Mouse (Mus musculus): Measurements from ENCODE around the gene Vmn2r83.

The Vmn2r83 gene

DNA sequence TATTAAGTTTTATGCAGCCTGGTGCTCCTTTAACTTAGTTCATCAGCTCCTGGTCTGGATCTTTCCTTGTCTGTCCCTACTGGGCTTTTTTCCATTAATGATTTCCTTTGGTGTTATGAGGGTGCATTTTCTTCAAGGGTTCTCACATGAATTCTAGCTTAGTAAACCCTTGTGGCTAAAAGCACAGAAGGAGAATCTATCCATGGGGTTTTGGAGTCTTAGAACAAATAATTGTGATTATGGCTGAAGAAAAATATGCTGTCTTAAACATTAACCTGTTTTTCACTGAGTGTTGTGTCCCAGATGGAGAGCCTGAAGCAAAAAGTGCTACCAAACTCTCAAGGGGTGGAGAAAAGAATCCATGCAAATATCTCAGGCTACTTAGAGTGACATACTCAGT lies at the start of gene Vmn2r83:
Gene Vmn2r83, plus strand, starts transcription at position 301 of the 400 bp plus-strand sequence.
- no peak for TF ChIP-seq GATA4 (IDR thresholded peaks at IDR 0.05; ENCODE audit: insufficient replicate concordance, low read length)

DNA sequence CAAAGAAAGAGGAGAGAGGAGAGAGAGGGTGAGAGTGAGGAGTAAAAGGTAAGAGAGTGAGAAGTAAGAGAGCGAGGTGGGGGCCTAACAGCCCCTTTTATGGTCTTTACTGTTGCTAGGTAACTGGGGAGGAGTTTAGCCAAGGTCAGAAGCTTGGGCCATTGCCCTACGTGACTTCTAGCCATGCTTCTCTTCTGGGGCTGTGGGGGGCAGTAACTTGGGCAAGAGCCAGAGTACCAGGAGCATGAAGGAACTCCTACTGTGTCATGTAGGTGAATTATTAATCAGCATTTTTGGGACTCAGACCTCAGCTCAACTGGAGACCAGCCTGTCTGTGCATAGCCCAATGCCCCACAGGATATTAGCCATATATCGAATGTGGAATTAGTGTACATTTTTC lies 27.4 kb downstream of the Vmn2r83 start:
- TF ChIP-seq GATA4 (IDR thresholded peaks at IDR 0.05; ENCODE audit: insufficient replicate concordance, low read length) = no peak

- no peak for TF ChIP-seq GATA4 (IDR thresholded peaks at IDR 0.05; ENCODE audit: insufficient replicate concordance, low read length)
Observed at GRCm38 (mm10) chr10:79496701-79497288, 28.3 kb downstream of the Vmn2r83 start.

DNA sequence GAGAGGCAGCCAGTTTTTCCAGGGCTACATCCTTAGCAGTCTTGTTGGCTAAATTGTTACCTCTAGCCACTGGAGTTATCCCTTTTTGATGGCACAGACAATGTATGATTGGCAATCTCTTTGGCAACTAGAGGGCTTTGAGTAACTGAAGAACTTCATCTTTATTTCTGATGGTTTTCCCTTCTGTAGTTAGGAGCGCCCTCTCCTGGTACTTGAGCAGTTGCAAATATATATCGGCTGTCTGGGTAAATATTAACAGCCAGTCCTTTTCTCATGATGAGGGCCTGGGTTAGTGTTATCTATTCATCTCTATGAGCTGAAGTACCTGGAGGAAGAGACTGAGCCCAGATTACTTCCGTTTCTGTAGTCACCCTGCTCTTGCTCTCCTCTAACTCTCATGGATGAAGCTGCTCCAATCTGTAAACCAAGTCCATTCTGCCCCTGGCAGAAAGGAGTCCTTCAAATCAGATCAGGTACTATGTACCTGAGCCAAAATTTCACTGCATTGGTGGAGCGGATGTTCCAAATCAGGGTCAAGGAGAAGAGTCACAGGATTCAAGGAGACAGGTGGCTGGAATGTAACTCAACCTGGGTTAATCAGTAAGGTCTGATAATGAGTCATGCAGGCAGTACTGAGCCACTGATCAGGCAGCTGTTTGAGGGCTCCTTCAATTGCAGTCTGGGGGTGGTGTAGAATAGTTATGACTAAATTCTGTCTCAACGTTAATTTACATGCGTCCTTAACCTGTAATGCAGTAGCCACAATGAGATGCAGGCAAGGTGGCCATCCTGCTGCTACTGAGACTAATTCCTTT lies 34.5 kb downstream of the Vmn2r83 start:
- no peak; the same call in 1 of the 2 replicates for TF ChIP-seq GATA4 (IDR thresholded peaks at IDR 0.05; ENCODE audit: insufficient replicate concordance, low read length)

GRCm38 (mm10) chr10:79506709-79507108 lies 38.2 kb downstream of the Vmn2r83 start:
- no peak for TF ChIP-seq GATA4 (IDR thresholded peaks at IDR 0.05; ENCODE audit: insufficient replicate concordance, low read length)

DNA sequence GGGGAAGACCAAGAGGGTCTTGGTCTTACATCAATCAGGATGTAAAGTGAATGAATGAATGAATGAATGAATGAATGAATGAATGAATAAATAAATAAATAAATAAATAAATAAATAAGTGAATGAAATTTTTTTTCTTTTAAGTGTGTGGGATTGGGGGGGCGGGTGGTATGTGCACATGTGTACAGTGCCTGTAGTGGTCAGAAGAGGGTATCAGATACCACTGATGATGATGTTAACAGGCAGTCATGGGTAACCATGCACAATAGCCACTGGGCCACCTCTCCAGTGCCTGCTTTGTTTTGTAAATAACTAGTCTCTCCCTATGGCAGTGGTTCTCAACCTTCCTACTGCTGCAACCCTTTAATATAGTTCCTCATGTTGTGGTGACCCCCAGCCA lies 55.9 kb downstream of the Vmn2r83 start:
- no peak for TF ChIP-seq GATA4 (IDR thresholded peaks at IDR 0.05; ENCODE audit: insufficient replicate concordance, low read length)

DNA sequence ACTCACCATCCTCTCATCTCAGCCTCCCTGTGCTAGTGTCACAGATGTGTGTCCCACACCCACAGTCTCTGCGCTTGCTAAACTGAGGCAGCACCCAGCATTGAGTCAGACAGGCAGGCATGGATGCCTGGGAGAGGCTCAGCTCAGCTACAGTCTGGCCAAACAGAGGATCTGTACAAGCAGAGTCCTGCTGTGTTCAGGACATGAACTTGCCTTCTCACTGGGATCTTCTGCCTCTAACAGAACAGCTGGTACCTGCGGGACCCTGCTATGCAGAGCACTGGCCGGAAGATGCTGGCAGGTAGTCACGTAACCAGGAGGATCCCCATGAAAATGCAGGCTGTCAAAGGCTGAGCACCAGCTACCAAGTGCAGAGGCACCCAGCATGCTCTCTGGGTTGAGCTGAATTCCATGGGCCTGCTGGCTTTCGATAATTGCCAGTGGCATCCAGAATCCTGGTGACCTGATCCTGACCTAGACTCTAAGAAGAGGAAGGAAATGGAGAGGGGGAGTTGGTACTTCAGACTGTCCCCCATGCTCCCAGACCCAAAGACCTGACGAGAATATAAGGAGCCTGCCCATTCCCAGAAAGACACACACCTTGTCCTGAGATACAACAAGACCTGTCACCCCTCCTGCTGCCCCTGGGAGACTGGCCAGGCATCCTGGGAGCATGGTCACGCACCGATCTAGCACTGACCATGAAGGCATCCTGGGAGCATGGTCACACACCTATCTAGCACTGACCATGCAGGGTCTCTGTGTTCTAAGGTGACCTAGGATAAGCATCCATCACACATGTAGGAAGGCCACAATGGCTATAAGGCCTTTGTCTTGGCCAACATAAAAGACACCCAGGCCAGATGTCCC lies 57.2 kb downstream of the Vmn2r83 start:
- TF ChIP-seq GATA4 (IDR thresholded peaks at IDR 0.05; ENCODE audit: insufficient replicate concordance, low read length) = no peak

GRCm38 (mm10) chr10:79526661-79527452 lies 58.3 kb downstream of the Vmn2r83 start:
- no peak for TF ChIP-seq GATA4 (IDR thresholded peaks at IDR 0.05; ENCODE audit: insufficient replicate concordance, low read length)

DNA sequence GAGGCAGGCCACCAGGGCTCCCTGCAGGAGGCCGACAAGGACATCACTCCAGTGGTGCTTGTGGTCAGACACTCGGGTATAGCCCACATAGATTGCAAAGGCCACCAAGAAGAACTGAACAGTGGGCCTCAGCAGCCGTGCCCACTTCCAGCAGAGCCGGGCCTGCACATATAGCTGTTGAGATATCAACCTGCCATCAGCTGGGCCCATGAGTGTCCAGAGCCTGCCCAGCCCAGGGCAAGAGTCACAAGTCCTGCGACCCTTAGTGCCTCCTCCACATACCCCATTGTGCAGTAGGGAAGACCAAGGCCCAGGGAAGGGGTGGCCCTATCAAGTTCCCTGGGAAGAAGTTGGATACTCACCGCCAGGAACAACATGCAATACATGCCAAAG lies 58.9 kb downstream of the Vmn2r83 start:
- no peak for TF ChIP-seq GATA4 (IDR thresholded peaks at IDR 0.05; ENCODE audit: insufficient replicate concordance, low read length)

GRCm38 (mm10) chr10:79528081-79528480 lies 59.5 kb downstream of the Vmn2r83 start:
- no peak for TF ChIP-seq GATA4 (IDR thresholded peaks at IDR 0.05; ENCODE audit: insufficient replicate concordance, low read length)

- no peak for TF ChIP-seq GATA4 (IDR thresholded peaks at IDR 0.05; ENCODE audit: insufficient replicate concordance, low read length)
Observed at GRCm38 (mm10) chr10:79530241-79530640, 61.7 kb downstream of the Vmn2r83 start.

- TF ChIP-seq GATA4 (IDR thresholded peaks at IDR 0.05; ENCODE audit: insufficient replicate concordance, low read length) = no peak
Observed at GRCm38 (mm10) chr10:79530721-79531120, 62.2 kb downstream of the Vmn2r83 start.

GRCm38 (mm10) chr10:79531593-79531992 lies 63.1 kb downstream of the Vmn2r83 start:
- no peak for TF ChIP-seq GATA4 (IDR thresholded peaks at IDR 0.05; ENCODE audit: insufficient replicate concordance, low read length)

DNA sequence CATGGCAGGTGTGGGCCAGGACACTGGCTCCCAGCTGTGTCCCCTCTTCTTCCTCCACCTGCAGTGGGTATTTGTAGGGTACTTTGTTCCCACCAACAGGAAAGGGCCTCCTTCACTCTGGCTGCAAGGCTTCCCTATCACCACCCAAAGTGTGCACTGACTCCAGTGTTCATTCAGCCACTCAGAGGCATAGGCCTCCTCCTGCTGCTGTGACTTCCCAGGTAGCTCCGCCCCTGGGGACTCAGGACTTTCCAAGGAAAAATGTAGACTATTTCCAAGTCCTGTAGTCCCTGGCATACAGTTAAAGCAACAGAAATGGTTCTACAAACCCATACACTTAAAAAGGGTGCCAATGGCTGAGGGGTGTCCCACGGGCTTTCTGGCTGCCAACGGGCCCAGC lies 64.1 kb downstream of the Vmn2r83 start:
- no peak for TF ChIP-seq GATA4 (IDR thresholded peaks at IDR 0.05; ENCODE audit: insufficient replicate concordance, low read length)
